Mouse (Mus musculus): ENCODE results near the gene Ak5.

The Ak5 gene

DNA sequence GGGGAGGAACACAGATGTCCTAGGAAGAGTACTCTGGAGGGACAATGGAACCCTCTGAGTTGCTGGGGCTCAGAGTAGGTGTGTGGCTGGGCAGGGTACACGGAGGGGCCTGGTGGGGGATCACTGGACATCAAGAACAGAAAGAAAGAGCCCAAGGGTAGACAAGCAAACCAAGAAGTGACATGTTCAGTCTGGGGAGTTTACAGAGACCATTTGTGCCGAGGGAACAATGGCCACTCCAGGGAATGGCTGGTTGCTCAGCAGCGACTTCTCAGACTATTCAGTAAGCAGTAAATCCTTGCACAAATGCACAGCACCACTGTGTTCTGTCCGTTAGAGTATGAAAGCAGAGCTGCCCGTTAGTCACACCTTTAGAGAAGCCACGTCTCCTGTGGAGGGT lies 152.2 kb downstream of the Ak5 start:
- DNase-seq: no peak

DNA sequence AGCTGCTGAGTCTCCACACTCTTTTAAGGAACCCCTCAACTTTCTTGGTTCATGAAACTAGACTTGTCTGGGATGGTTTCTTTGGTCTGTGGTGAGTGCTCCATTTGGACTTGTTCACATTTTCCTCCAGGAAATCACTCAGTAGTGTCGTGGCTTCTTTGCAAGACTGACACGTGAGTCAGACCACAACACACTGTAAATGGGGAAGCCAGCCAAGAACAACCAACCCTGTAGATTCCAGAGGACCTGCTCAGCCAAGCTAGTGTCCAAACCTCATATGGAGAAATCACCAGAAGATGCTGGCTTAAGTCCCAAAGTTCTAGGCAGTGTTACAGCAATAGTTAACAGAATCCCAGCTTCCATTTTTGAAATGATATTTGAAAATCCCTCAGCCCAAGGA lies 155.6 kb downstream of the Ak5 start:
- DNase-seq: no peak

DNA sequence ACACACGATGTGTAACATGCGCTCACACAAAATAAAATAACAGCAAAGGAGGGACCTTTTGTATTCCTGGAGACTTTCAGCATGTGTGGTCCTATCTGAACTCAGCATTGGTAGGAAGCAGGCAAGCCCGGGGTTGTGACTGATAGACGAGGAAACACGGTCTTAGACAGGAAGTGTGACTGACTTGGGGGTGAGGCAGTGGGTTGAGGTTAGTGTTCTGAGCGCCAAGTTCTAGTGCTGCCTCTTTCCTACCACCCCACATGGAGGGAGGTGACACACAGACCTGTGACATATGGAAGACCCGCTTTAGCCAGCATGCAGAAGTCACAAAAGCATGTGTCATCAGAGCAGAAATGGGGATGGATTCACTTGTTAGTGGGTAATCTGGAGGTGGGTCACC lies 158.9 kb downstream of the Ak5 start:
- DNase-seq: no peak

DNA sequence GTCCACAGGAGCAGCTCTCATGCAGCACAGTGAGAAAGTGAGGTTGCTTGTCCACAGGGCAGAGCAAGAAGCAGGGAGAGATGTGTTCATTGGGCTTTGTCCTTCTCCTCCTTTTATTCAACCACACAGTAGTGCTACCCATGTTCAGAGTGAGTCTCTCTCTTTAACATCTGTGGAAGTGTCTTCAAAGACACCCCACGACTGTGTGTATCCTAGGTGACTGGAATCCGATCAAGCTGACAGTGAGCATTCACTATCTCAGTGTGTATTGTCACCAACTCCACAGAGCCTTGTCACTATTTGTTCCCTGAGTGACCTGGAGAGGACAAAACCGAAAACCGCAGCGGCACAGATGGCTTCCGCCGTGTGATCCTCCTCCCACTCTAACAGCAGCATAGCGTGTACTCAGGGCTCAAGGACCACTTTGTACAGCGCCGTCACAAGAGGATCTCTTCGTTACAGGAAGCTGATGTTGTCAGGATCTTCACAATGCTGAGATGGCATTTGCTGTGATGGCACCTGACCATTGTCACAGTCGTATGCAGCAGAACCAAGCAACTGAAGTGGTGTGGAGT lies 159.7 kb downstream of the Ak5 start:
- no peak for DNase-seq

DNA sequence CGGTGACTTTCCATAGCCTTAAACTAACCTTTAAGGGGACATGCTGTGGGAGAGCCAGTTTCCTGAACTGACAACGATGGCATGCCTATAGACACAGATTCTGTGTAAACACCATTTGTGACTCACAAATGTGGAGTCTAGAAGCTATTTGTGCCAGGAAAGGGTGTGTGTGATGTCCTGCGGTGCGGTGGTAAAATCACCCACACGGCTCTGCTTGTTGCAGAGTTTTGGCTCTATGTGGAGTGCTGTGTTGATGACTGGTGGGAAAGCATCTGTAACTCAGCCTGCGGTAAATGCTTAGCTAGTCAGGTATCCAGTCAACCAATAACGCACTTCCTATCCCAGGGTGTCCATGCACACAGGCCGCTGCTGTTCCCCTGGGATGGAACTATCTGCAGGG lies 160.3 kb downstream of the Ak5 start:
- no peak for DNase-seq

DNA sequence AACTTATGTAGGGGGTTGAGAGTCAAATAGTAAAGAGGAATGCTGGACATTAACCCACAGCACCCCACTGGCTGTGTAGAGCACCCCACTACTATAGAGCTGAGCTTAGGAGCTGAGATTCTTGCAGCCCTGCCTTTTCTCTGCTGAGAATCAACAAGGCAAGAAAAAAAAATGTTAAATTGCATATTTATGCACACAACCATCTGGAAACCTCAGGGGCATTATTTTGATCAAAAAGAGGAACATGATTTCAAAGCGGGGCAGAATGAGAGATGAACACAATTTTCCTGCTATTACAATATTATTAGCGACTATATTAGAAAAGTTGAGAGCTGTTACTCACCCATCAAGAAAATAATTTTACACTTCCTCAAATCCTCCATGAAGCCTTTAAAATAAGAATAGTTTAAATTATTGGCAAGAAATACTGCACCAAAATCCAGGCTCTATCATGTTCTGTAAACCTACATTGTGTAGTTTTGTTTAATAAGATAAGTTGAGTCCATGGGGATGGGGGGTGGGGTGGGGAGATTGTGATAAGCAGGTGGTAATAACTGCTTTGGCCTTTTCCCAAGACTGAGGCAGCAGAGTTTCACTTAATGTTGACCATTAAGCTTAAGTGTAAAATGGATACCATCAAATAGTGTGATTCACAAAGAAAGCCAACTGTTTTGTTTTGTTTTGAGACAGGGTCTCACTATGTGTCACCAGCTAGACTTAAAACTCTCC lies 169.0 kb downstream of the Ak5 start:
- no peak for DNase-seq

DNA sequence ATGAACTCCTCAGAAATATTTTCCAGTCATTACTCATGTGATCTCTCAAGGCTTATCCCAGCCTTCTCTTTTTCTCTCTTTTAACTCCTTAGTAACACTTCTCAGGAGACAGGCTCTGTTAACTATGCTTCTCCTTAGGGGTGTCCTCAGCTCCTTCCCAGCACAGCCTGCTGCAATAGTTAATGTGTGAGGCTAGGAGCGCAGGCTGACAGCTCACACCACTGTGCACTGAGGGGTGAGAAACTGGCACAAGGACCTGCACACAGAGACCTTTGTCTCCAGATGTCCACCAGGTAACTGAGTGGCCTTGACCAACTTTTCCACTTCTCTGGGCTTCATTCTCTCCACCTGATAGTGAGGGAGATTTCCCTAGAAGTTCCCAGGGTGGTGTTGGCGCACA lies 170.3 kb downstream of the Ak5 start:
- DNase-seq: no peak

DNA sequence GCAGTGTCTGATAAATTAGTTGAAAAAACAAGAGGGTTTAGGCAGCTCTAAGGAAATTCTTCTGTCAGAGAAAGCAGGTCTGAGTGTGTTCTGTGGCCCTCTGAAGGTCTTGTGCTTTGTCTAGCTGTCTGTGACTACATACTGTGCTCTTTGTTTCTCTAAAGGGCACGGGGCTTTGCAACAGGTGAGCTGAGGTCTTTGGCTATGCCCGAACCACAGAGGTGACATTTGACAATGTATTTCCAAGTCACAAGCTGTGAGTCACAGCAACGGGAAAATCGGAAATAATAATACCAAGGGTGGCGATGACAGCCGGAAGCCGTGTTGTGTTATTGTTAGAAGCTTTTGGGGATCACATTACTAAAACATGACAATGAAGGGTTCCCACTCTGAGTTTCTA lies 171.1 kb downstream of the Ak5 start:
- no peak for DNase-seq

DNA sequence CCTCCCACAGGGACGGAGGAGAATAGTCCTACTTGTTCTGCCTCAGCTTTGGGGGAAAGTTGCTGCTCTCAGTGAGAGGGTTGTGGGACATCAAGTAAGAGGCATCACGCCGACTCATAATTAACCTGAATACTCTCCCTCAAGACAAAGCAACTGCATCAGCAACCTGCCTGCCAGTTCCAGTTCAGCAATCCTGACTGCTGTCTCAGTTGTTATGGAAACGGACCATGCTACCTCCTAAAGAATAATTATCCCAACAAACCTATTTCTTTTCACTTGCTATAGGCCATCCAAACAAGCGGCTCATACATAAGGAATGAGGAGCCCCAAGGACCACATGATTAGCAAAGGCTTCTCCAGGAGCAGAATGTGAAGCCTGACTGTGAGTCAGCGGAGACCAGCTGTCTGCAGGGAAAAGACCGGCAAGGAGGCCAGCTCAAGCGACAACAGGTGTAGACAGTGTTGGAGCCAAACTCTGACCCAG lies 172.7 kb downstream of the Ak5 start:
- no peak for DNase-seq

DNA sequence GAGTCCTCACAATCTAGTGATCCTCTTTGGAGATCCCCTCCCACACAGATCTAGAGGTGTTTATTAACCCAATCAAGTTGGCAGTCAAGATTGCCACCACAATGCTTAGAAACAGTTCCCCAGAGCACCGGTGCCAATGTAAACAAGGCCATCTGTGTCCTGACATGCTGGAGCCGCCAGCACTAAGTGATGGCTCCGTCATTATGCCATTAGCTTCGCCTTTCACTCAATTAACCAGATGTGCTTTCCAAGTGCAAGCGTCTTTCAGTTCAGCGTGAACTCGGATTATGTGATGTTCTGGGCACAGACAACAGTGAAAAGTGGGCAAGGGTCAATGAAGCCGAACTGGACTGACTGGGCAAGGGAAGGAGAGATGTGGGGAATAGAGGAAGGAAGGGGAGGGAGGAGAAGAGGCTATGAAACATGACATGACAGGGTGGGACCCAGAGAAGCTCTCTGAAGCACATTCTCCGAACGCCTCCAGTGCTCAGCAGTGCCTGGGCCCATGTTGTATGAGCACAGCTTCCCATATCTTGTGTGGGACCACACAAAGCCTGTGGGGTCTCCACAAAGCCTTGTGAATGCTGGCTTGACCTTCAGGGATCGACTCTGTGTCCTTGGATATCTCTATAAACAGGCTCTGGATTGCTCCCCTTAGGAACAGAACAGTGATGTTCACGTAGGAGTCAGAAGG lies 173.3 kb downstream of the Ak5 start:
- DNase-seq: no peak

DNA sequence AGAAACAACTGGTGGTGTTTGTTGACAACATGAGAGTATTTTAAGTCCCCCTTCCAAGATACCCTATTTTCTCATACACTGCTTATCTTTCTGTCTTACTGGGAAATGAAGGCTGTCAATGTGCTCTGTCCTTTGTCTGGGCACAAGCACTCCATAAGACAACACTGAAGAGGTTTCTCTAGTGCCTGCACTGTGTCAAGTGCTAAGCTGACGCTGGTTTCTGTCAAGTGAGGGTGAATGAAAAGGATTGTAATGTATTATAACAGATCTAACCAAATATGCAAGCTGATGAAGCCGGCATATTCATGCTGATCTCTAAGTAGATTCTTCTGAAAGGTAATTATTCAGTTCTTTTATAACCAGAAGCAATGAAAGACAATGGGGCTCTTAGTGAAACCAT lies 174.3 kb downstream of the Ak5 start:
- no peak for DNase-seq

DNA sequence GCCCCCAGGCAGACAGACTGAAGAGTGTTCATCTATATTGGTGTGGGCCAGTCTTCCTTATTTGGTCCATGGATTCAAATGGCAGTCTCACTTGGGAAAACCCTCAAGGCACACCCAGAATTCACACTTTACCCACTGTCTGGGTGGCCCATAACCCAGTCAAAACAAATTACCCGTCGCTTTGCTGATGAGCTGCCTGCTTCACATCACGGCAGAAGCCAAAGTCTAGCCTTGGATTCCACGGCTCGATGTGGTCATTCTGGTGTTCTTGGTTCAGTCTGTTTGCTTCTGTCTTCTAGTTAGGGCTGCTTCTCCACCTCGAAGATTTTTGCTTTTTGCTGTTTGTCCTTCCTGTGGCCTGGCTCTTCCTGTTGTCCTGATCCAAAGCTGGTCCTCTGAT lies 175.9 kb downstream of the Ak5 start:
- no peak for DNase-seq

DNA sequence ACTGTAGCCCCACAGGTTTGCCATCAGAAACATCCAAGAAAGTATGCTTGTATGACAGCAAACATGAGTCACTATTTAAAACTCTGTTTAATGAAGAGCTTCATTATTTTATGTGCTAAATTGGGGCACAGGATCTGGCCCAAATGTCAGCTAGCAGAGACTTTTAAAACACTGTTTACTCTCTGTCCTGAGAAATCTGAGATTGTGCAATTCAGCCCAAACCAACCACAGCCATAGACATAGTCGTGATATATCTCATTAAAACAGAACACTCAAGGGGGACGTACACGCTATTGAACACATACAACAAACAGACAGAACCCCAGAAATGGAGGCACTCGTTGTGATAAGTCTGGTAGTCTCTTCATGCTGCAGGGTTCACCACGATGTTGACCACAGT lies 177.7 kb downstream of the Ak5 start:
- no peak for DNase-seq

DNA sequence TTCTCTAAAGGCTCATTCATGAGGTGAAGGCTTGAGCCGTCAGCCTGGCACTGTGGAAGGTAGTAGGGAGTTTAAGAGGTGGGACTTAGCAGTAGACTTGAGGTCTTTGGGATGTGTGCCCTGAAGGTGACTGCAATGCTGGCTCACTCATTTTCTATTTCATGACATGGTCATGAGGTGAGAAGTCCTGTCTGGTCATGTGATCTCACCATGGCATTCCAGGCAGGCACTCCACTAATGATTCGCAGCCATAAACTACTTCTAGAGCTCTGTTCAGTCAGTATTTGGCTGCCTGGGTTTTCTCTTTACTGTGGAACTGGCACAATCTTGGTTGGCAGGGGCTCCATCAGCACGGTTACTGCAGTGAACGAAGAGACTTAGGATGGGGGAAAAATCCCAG lies 179.2 kb downstream of the Ak5 start:
- no peak for DNase-seq

DNA sequence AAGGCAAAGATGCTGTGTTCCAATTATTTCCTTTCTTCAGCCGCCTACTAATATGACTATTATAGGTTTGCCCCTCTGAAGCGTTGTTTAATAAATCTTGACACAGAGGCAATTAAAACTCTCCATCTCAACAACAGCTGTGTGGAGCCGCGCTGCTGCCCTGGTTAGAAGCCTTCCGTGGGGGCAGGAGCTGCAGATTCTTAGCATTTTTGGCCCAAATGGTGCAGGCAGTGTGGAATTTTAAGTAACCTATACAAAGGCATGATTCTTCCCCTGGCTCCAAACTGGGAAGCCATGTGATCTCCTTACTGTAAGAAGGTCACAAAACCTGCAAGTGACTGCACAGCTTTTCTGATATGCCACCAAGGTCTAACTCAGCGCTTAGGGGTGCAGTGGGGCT lies 184.0 kb downstream of the Ak5 start:
- DNase-seq: no peak

DNA sequence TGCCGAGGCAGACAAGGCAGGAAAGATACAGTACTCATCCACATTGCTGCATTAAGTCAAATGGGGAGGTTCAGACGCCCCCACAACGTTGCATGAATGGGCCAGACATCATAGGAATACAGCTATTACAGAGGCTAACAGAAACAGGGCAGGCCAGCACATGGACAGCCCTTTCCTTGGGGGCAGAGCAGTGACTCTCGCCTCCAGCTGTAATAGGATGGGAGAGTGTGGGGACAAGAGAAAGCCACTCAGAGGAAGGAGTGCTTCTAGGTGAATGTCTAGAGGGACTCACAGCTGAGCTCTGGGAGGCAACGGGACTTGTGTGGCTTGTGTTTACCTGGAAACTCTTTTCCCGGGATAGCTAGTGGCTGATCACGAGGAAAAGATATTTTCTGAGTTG lies 184.4 kb downstream of the Ak5 start:
- DNase-seq: no peak

DNA sequence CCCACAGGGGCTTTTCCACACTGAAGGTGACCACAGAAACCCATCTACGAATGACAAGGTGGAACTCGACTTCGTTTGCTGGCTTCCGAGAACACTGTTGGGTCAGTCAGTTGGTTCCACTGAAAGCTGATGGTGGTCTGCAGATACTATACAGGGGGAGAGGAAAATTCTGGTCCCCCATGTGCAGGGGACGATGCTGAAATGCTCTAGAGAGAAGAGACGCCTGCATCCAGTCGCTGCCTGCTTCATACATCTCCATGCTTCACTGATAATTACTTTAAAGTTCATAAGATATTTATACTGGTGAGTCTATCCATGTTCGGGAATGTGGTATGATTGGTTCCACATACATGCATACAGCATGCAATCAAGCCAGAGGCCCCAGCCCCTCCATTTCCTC lies 186.0 kb downstream of the Ak5 start:
- DNase-seq: no peak

DNA sequence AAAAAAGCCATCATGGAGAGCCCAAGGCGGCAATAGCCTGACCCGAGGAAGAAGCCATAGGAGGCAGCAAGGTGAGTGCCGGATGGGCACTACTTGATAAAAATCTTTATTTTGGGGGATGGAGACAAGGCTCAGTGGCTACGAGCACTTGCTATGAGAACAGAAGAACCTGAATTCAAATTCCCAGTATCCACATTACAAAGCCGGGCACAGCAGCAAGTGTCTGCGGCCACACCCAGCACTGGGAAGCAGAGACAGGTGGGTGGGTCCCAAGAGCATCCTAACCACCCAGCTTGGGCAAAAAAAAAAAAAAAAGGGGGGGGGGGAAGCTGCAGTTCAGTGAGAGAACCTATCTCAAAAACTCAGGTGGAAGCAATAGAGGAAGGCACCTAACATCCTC lies 187.8 kb downstream of the Ak5 start:
- DNase-seq: no peak

DNA sequence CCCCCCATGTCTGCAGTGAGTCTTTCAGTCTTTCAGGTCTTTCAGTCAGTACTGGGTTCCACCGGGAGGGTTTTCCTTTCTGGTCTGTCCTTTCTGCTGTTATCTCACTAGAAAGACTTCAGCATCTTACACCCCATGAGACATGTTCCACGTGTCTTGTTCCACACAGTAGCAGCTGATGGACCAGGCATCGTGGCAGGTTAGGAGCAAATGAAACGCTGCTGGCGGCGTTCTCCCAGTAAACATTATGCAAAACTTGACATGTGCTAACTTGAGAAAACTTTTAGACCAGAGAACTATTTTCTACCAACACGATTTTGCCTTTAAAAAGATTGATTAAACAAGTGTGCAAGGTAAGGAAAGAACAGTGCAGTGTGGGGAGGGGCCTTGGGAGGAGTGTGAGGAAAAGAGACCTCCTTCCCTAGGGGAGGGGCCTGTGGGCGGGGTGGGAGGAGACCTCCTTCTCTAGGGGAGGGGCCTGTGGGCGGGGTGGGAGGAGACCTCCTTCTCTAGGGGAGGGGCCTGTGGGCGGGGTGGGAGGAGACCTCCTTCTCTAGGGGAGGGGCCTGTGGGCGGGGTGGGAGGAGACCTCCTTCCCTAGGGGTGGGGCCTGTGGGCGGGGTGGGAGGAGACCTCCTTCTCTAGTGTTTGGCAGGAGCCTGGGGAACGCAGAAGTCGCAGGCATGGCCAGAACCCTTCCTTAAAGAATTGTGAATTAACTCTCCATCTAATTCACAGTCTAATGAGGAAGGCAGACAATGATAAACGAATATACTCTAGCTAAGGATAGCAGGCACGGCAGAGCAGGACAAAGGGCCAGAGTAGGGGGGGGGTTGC lies 189.3 kb downstream of the Ak5 start:
- peak; percentile 26 to 41 for DNase-seq

DNA sequence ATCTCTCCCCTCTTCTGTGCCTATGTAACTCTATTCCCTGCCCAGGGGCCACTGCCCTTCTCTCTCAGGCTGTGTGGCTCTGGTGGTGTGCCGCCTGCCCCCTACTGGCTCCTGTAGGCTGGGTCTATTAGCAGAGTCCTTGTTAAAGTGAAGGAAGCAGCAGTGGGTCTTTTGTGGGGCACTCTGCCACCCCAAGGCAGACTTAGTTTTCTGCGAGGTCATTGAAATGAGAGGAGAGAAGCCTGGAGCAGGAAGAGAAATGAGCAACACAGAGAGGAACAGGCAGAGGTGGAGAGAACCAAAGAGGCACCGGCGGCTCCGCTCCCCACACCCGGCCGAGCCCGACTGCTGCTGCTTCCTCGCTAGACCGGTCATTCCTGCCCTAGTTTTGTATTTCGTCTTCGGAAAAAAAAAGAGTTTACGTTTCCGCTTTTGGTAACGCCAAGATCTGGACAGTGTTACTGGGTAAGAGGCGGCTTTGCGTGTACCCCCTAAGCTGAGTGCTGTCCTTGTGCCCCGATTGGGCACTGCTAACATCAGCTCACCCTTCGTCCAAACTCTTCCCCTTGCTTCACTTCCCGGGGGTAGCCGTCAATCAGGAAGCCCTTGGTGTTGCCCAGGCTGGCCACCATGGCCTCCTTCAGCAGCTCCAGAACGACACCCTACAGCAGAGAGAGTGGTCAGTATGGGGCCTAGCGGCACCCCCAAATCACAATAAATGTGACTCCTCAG lies 190.2 kb downstream of the Ak5 start:
- DNase-seq: peak; percentile 47 to 65

DNA sequence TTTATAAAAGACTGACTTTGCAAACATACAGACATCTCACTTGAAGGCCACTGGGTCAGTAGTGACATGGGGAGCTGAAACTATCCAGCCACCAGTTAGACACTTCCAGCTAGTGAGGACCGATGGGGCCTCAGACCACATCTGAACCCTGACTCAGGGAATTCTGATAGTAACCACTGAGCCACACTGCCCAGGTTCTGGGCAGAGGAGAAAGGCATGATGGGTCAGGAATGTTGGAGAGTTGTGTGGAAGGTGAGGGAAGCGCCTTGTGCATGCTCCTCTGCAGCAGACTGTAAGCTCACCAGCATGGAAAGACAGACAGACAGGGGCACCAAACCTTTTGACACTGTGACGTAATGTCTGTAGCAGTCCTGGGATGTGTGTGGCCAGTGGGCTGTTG lies 192.3 kb downstream of the Ak5 start:
- no peak for DNase-seq

DNA sequence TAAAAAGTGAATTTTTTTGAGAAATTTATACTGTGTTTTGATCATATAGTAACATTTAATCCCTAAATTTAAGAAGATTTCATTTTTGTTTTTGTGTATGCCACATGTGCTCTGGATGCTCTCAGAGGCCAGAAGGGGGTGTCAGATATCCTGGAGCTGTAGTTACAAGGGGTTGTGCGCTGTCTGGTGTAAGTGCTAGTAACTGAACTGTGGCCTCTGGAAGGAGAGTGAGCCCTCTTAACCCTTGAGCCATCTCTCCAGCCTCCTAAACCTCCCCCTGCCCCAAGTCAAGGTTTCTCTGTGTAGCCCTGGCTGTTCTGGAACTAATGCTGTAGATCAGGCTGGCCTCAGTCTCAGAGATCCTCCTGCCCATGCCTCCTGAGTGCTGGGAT lies 192.9 kb downstream of the Ak5 start:
- no peak for DNase-seq
